Mouse (Mus musculus): ENCODE data around the gene Secisbp2l. TPM values are rescaled to one million over a fixed set of nuclear protein-coding genes. Genes with fewer than 3 reads are reported as not detected.
A peak's percentile ranks its signal among the peaks of the same experiment; 100 is the strongest.

The Secisbp2l gene
- 55.6 and 63.4 TPM in 2 replicates for total RNA-seq (2017)

- ATAC-seq (ENCODE audit: extremely low read depth, insufficient number of reproducible peaks, low FRiP score, poor library complexity, severe bottlenecking): peak; percentile 91
Measured at GRCm38 (mm10) chr2:125782719-125783109, at the start of gene Secisbp2l. Gene Secisbp2l (minus strand): TSS chr2:125782870.

GRCm38 (mm10) chr2:125829924-125830323 lies 47.3 kb upstream of the Secisbp2l start:
- ATAC-seq (ENCODE audit: extremely low read depth, insufficient number of reproducible peaks, low FRiP score, poor library complexity, severe bottlenecking): no peak

DNA sequence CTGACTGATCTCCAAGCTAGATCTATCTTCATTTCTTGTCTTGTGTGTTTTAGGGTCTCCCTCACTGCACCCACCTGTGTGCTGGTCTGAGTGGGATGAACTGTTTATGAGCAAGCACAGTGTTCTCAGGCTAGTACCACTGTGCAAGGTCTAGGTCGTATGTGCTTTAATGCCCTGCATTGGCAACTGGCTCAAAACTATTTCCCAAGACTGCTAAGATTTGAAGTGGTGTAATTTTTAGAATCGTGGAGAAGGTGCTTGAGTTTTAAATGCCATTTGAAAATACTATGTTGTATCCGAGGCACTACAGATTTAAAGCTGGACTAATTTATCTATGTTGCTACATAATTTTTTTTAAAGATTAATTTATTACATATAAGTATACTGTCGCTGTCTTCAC lies 45.2 kb upstream of the Secisbp2l start:
- no peak for ATAC-seq (ENCODE audit: extremely low read depth, insufficient number of reproducible peaks, low FRiP score, poor library complexity, severe bottlenecking)

DNA sequence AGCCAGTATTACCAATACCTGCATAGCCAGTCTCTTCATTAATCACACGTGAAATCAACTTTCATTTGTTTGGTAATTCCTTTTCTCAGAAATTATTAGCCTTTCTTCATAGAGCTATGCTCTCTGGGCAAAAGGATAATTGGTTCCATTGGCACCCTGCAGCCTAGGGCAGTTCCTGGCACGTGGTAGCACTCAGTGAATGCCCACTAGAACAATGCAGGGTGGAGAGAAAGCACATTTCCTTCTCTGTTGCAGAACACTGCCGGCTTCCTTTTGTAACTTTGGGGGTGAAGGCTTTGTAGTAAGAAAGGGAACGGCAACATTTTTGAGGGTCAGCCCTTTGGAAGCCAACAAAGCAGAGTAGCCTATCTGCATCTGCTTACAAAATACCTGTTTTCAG lies 43.5 kb upstream of the Secisbp2l start:
- ATAC-seq (ENCODE audit: extremely low read depth, insufficient number of reproducible peaks, low FRiP score, poor library complexity, severe bottlenecking): no peak

GRCm38 (mm10) chr2:125820397-125820796 lies 37.7 kb upstream of the Secisbp2l start:
- ATAC-seq (ENCODE audit: extremely low read depth, insufficient number of reproducible peaks, low FRiP score, poor library complexity, severe bottlenecking): no peak

GRCm38 (mm10) chr2:125813972-125814595 lies 31.4 kb upstream of the Secisbp2l start:
- ATAC-seq (ENCODE audit: extremely low read depth, insufficient number of reproducible peaks, low FRiP score, poor library complexity, severe bottlenecking): no peak

DNA sequence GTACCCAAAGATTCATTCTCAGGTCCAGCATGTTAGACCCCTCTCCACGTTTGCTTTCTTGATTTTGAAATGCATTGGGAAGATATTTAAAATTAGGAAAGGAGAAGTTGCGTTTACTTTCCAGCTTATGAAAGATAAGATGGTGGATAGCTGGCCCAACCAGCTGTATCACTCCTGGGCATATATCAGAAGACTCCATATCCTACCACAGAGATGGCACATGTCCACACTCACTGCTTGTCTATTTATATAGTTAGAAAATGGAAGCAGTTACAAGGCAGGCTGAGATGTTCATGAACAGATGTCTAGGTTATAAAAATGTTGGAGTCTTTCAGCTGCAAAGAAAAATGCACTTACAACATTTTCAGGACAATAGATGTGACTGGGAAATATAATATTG lies 28.7 kb upstream of the Secisbp2l start:
- ATAC-seq (ENCODE audit: extremely low read depth, insufficient number of reproducible peaks, low FRiP score, poor library complexity, severe bottlenecking): no peak

DNA sequence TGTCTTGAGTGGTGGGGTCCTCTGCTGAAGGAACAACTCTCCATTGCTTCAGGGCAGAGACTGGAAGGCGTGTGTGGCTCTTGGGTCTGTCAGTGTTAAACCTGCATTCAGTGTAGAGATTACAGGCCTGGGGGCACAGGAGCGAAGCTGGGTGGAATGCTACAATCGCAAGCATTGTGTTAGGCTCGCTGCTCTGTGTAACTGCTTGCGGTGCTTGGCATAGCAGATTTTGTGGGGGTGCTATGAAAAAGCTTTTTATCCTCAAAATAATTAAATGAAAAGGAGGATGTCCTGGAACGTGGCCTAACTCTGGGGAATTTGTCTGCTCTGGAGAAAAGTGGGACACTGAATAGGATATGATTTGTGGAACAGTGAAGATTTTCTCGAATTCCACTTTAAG lies 26.9 kb upstream of the Secisbp2l start:
- ATAC-seq (ENCODE audit: extremely low read depth, insufficient number of reproducible peaks, low FRiP score, poor library complexity, severe bottlenecking): no peak

DNA sequence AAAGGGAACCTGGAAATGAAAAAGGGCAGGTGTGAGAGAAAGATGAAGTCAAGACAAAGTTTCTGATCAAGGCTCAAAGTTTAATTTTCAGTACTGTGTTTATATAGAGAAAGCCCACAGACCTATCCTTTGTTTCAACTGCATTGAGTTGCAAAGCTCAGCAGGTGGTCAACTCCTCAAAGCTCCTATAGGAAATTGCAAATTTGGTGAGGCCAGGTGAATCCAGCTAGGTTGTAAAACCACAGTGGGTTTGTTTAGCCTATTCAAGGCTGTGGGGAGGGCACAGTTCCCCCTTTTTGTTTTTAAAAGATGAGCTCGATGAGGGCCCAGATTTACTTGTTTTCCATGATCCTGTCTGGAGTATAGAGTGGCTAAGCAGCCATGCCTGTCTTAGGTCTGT lies 23.2 kb upstream of the Secisbp2l start:
- no peak for ATAC-seq (ENCODE audit: extremely low read depth, insufficient number of reproducible peaks, low FRiP score, poor library complexity, severe bottlenecking)

DNA sequence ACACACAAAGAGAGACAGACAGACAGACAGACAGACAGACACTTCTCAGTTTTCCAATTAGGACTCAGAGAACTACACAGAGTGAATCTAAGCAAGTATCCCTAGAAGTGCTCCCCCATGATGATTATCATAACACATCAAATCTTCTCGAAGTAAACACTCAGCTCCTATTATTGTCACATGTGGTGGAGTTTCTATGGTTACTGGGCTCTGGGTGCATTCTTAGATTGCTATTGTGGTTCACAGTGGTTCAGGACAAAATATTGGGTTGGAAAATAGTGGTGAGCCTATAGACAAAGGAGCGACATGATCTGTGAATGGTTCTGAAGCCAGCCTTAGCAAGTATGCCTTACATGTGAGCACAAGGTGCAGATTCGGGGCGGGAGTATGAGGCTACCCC lies 19.3 kb upstream of the Secisbp2l start:
- ATAC-seq (ENCODE audit: extremely low read depth, insufficient number of reproducible peaks, low FRiP score, poor library complexity, severe bottlenecking): no peak

DNA sequence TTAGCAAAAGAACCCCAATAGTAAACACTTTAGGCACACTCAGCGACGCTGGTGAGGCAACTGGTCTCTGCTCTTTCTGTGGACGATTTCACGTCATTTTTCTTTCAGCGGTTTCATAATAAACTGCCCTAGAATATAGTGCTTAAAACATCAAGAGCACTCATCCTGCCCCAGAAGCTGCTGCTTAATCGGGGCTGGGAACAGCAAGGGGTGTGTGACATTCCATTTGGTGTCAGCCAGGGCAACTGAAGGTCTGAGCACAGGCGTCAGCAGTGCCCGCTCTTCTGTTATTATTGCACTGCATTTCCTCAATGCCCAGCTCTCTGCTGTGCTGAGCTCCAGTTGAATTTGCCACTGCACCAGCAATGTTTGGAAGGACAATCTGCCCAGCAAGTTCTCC lies 18.4 kb upstream of the Secisbp2l start:
- ATAC-seq (ENCODE audit: extremely low read depth, insufficient number of reproducible peaks, low FRiP score, poor library complexity, severe bottlenecking): no peak

- ATAC-seq (ENCODE audit: extremely low read depth, insufficient number of reproducible peaks, low FRiP score, poor library complexity, severe bottlenecking): no peak
Measured at GRCm38 (mm10) chr2:125800428-125800827, 17.8 kb upstream of the Secisbp2l start.

DNA sequence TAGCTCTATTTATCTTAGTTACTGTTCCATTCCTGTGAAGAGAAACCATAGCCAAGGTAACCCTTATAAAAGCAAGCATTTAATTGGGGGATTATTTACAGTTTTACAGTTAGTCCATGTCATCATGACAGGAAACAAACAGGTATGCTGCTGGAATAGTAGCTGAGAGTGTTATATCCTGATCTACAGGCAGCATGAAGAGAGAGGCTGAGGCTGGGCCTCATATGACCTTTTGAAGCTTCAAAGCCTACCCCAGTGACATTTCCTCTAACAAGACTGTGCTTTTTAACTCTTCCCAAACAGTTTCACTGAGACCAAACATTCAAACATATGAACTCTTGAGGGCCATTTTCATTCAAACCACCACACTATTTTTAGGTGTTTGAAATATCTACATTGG lies 15.2 kb upstream of the Secisbp2l start:
- no peak for ATAC-seq (ENCODE audit: extremely low read depth, insufficient number of reproducible peaks, low FRiP score, poor library complexity, severe bottlenecking)

GRCm38 (mm10) chr2:125795118-125795517 lies 12.4 kb upstream of the Secisbp2l start:
- ATAC-seq (ENCODE audit: extremely low read depth, insufficient number of reproducible peaks, low FRiP score, poor library complexity, severe bottlenecking): no peak

DNA sequence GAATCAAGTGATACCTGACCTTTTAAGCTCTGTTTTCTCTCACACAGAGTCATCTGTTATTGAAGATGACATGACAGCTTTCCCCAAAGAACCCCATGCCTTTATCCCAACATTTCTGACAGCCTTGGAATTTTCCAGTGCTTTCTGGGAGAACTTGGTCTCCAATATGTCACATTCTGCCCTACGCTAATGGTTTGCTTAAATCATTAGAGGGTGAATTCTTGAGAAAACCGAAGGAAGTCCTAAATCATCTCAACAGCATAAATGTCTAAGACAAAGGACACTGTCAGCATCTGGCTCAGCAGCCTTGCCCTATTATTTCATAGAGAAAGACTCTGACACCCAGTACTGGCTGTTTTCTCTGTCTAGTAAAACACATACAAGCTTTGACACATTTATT lies 11.5 kb upstream of the Secisbp2l start:
- ATAC-seq (ENCODE audit: extremely low read depth, insufficient number of reproducible peaks, low FRiP score, poor library complexity, severe bottlenecking): no peak

DNA sequence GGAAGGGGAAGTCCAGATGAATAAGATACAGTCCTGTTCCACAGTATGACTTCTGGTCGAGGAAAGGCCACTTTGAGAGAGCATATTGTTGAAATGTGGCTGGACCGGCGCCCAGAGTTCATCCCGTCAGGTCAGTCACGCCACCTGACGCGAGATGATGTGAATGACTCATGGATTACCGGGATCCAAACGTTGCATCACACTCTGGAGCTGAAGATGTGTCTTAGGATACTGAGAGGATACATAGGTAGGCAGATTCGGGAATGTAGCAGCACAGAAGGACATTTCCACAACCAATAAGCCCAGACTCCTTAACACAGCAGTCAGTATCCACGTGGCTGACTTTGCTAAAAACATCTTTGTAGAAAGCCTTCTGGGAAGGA lies 10.2 kb upstream of the Secisbp2l start:
- no peak for ATAC-seq (ENCODE audit: extremely low read depth, insufficient number of reproducible peaks, low FRiP score, poor library complexity, severe bottlenecking)

DNA sequence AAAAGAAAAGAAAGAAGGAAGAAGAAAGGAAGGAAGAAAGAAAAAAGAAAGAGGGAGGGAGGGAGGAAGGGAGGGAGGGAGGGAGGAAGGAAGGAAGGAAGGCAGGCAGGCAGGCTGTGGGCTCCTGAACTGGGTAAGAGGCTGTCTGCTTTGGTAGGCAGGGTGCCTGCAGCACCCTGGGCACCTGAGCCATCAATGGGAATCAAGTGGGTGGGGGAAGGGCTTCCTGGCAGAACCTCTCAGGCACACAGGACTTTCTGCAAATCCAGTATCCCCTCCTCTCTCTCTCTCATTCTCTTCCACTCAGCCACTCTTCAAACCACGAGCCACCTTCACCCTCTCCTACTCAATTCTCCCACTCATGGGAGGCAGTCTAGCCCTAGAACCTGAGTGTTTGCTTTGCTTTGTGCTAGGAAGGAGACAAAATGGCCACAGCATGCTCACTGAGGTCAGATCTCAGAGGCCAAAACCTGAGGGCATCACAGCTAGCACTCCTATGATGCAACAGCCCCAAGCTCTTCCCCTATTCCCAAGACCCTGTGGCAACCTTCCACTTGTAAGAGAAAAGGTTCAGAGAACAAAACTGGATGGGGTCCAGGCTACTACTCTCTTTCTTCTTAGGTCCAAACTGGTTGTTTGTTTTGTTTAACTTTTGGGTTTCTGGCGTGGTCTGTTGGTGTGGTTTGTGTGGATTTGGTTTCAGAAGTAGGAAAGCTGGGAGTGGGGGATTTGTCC lies 9.6 kb upstream of the Secisbp2l start:
- ATAC-seq (ENCODE audit: extremely low read depth, insufficient number of reproducible peaks, low FRiP score, poor library complexity, severe bottlenecking): no peak

GRCm38 (mm10) chr2:125791485-125791885 lies 8.8 kb upstream of the Secisbp2l start:
- ATAC-seq (ENCODE audit: extremely low read depth, insufficient number of reproducible peaks, low FRiP score, poor library complexity, severe bottlenecking): peak; percentile 57; the same call in 1 of the 2 replicates

DNA sequence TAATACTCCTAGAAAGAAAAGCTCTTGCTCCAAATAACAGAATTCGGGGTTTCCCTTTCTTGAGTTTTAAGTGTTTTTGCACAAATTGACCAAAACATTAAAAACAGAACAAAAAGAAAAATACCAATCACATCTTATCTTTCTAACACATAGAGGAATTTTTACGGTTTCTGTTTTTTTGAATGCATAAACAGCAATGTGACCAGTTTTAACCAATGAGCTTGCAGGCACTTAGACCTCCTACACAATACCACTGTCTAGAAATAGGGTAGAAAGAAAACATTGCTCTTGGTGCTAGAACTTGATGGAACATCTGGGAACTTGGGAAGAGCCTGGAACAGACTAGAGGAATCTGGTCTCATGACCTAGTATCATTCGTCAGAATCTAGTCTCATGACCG lies 7.6 kb upstream of the Secisbp2l start:
- no peak for ATAC-seq (ENCODE audit: extremely low read depth, insufficient number of reproducible peaks, low FRiP score, poor library complexity, severe bottlenecking)

- ATAC-seq (ENCODE audit: extremely low read depth, insufficient number of reproducible peaks, low FRiP score, poor library complexity, severe bottlenecking): no peak
Measured at GRCm38 (mm10) chr2:125789265-125789664, 6.6 kb upstream of the Secisbp2l start.

DNA sequence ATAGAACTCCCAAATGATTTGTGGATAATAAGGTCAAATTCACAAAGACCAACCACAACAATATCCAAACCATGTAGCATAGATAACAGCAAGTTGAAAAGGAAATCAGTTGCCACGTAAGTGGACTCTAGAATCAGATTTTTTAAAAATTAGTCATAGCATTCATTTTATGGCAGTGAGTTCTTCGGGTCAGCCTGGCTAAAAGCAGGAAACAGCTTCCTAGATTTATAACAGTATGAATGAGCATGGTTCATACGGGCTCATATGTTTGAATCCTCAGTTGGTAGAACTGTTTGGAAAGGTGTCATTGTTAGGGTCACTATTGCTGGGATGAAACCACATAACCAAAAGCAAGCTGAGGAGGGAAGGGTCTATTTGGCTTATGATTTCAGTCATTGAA lies 6.1 kb upstream of the Secisbp2l start:
- ATAC-seq (ENCODE audit: extremely low read depth, insufficient number of reproducible peaks, low FRiP score, poor library complexity, severe bottlenecking): no peak
